Mouse (Mus musculus) embryonic stem cell, embryonic (primary cell): ENCODE data around the gene Tpm4.

ENCODE experiments used
- CTCF ChIA-PET, 4 experiments: fragments of 300-600 bp in 2 of 4; fragments of 350-600 bp in 2 of 4; sonication (Branson Sonifier 250); formaldehyde crosslinking; loops; one replicate each; lab custom pipeline; 2022; ENCODE audit warnings: inconsistent platforms in 2 of 4; lab: Charles Lee
- POLR2A ChIA-PET, 4 experiments: fragments of 300-600 bp in 2 of 4; fragments of 350-600 bp in 2 of 4; sonication (Branson Sonifier 250); formaldehyde crosslinking; loops; one replicate each; lab custom pipeline; 2022; ENCODE audit warnings: antibody characterized with exemption in 4 of 4, inconsistent platforms in 1 of 4; lab: Charles Lee

Gene Tpm4

GRCm38 (mm10) chr8:72158726-72159125, 24.0 kb downstream of the Tpm4 start:
- ChIA-PET POLR2A (interaction anchor here in 2 of 4 experiments (0.6 to 16.0 kb wide), 14 partner anchors 9 to 189 kb away, joined by 3 to 278 read pairs (median 3); partner anchors contain the start of genes Fam32a (in 1 of the 2) and Tpm4 (in 1 of the 2)), CTCF (interaction anchor here in 2 of 4 experiments (0.8 to 1.0 kb wide), 2 partner anchors 22 to 818 kb away, joined by 3 read pairs; no protein-coding TSS in a partner anchor)

DNA sequence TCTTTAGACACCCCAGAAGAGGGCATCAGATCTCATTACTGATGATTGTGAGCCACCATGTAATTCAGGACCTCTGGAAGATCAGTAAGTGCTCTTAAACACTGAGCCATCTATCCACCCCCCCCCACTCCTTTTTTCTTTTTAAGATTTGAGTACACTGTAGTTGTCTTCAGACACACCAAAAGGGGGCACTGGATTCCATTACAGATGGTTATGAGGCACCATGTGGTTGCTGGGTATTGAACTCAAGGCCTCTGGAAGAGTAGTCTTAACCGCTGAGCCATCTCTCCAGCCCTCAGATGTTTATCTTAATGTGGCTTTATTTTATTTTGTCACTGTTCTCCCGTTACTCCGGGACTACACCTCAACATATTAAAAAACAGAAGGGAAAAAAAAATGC, 25.2 kb downstream of the Tpm4 start:
- ChIA-PET POLR2A (interaction anchor here in 2 of 4 experiments (1.0 to 16.0 kb wide), 3 partner anchors 8 to 19 kb away, joined by 3 to 278 read pairs (median 4); partner anchors contain the start of gene Tpm4 (in 1 of the 2)), CTCF (interaction anchor here in 1 of 4 experiments (0.8 kb wide), 1 partner anchor 80 kb away, joined by 3 read pairs; the partner anchor contains the start of gene Ap1m1)

DNA sequence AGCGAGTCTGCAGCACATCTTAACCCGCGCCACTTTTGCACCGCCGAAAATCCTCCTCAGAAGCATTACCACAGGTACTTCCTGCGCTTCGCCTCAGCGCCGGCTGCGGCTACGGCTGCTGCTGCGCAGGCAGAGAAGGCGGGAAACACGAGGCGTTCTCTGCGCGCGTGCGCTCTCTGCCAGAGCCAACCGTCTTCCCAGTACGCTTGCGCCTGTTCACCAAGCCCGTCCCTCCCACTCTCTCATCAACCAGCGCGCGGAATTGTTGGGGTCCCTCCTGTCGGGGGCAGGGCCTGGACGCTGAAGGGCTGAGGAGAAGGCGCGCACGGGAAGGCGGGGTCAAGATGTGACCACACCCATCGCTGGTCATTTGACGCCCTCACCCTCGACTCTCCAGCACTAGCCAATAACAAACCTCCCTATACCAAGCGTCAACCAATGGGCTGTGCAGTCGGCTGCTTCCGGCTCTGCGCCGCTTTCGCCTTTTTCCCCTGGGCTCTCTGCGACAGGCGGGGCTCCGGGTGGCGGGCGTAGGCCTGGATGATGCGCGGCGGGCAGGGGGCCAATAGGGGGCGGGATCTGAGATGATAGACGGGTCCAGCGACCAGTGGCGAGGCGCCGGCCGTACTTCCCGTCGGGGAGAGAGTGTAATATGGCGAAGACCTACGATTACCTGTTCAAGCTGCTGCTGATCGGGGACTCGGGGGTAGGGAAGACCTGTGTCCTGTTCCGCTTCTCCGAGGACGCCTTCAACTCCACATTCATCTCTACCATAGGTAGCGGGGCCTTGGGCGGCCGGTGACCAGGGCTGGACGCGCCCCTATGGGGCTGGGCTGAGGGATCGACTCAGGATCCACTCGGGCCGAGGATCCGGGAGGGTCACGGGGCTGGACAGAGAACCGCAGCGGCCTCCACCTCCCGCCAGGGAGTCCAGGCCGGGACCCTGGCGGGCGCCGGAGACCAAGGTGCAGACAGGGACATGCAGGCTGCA, 26.2 kb downstream of the Tpm4 start, which contains the start of gene Rab8a:
Gene Rab8a (plus strand): TSS at position 494 of the 991 bp plus-strand sequence.
- CTCF ChIA-PET: no interaction called here
- POLR2A ChIA-PET: interaction anchor here in 3 of 4 experiments (1.0 to 1.8 kb wide), 12 partner anchors 10 to 433 kb away, joined by 3 to 6 read pairs (median 4); partner anchors contain the start of genes Tpm4 (in 2 of the 3), Ap1m1 (in 1 of the 3) and Fam32a (in 1 of the 3)

GRCm38 (mm10) chr8:72162821-72163220, 28.0 kb downstream of the Tpm4 start:
- CTCF ChIA-PET: interaction anchor here in 1 of 4 experiments (0.6 kb wide), 1 partner anchor 77 kb away, joined by 7 read pairs; the partner anchor contains the start of gene Ap1m1

DNA sequence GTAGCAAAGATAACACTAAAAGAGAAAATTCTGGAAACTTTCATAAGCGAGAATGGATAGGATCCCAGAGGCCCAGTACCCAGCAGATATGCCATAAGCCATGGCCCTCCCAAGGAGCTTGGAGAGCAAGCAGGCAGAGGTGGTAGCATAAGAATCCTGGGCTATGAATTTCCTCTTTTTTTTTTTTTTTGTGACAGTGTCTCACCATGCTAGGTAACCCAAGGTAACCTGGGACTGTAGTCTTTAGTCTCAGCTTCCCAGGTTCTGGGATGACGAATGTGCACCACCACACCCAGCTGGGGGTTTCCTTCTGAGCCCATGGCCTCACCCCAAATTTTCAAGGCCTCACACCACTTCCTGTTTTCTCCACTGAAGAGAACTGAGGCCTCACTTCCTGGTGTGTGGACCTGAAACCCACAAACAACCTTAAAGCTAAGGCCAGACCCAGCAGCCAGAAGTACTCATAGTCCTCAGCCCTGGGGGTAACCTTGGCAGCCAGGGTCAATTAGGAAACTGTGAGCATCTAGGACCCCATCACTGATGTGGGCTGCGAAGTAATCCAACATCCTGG, 34.4 kb downstream of the Tpm4 start:
- CTCF ChIA-PET: no interaction called here

More at GRCm38 (mm10) chr8:72162821-72163220, 28.0 kb downstream of the Tpm4 start:
- POLR2A ChIA-PET: interaction anchor here in 2 of 4 experiments (0.5 to 1.8 kb wide), 8 partner anchors 10 to 192 kb away, joined by 3 to 5 read pairs (median 3); partner anchors contain the start of gene Ap1m1 (in 1 of the 2)

GRCm38 (mm10) chr8:72169681-72170249, 35.0 kb downstream of the Tpm4 start:
- ChIA-PET CTCF (no interaction called here), POLR2A (interaction anchor here in 3 of 4 experiments (0.6 to 2.2 kb wide), 8 partner anchors 13 to 206 kb away, joined by 3 to 10 read pairs (median 4); partner anchors contain the start of genes Fam32a (in 1 of the 3) and Hsh2d (in 1 of the 3))

More for the DNA sequence above, 34.4 kb downstream of the Tpm4 start:
- POLR2A ChIA-PET: interaction anchor here in 2 of 4 experiments (0.9 to 2.2 kb wide), 5 partner anchors 21 to 206 kb away, joined by 3 to 10 read pairs (median 5); partner anchors contain the start of gene Fam32a (in 1 of the 2)

DNA sequence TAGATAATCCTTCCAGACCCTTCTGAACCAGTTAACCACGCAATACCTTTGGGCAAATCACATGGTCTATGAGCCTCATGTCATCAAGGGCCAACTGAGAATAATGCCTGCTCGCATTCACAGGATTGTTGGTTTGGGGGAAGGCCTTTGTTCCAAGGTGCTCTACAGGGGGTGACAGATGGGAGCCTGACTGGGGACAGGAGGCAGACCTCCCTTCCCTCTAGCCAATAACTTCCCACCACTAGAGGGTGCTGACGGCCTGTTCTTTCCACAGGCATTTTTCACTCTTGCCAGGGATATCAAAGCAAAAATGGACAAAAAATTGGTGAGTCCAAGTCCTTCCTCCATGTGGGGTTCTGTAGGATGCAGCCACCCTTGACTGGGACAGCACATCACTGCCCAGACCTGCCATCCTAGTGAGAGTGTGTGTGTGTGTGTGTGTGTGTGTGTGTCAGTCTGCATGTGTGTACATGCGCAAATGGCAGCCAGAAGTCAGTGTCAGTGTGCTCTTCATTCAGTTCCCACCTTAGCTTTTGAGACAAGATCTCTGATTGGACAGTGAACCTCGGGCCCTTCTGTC, 42.7 kb downstream of the Tpm4 start:
- ChIA-PET POLR2A (interaction anchor here in 2 of 4 experiments (0.5 to 1.5 kb wide), 5 partner anchors 19 to 251 kb away, joined by 3 to 4 read pairs (median 3); partner anchors contain the start of gene Tpm4 (in 1 of the 2)), CTCF (interaction anchor here in 3 of 4 experiments (0.6 to 2.7 kb wide), 20 partner anchors 10 to 319 kb away, joined by 3 to 20 read pairs (median 4); partner anchors contain the start of genes Hsh2d (in 3 of the 3), Ap1m1 (in 2 of the 3), 1700030K09Rik (in 1 of the 3) and Calr3 (in 1 of the 3))

GRCm38 (mm10) chr8:72183554-72184202, 48.9 kb downstream of the Tpm4 start:
- ChIA-PET CTCF (interaction anchor here in 1 of 4 experiments (0.5 kb wide), 1 partner anchor 253 kb away, joined by 3 read pairs; no protein-coding TSS in a partner anchor), POLR2A (interaction anchor here in 1 of 4 experiments (0.8 to 1.8 kb wide), 3 partner anchors 14 to 112 kb away, joined by 3 to 6 read pairs (median 3); no protein-coding TSS in a partner anchor)

DNA sequence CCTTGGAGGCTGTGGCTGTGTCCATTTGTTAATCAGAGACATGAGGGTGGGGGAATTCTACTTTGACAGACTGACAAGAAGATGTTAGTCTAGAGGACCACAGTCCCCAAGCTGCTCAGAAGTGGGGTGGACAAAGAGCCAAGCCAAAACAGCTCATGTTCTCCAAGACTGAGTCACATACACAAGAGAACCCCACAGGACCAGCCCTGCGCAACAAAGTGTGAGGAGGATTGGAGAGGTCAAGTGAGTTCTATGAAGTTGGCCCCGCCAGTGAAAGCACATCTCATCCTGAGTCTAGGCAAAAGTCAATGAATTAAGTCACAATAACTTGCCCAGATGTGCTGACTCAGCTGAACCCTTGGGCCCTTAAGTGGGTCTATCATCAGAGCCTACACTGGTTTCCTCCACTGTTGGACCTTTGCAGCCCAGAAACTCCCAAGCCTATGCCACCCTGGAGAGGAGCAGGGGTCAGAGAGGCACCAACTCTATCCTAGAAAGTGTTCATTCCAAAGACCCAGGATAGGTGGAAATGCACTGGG, 53.1 kb downstream of the Tpm4 start:
- POLR2A ChIA-PET: interaction anchor here in 2 of 4 experiments (1.1 to 2.3 kb wide), 3 partner anchors 9 to 32 kb away, joined by 3 to 8 read pairs (median 4); partner anchors contain the start of gene Fam32a (in 1 of the 2)
- CTCF ChIA-PET: interaction anchor here in 2 of 4 experiments (0.5 to 4.1 kb wide), 3 partner anchors 10 to 112 kb away, joined by 3 to 20 read pairs (median 9); no protein-coding TSS in a partner anchor

DNA sequence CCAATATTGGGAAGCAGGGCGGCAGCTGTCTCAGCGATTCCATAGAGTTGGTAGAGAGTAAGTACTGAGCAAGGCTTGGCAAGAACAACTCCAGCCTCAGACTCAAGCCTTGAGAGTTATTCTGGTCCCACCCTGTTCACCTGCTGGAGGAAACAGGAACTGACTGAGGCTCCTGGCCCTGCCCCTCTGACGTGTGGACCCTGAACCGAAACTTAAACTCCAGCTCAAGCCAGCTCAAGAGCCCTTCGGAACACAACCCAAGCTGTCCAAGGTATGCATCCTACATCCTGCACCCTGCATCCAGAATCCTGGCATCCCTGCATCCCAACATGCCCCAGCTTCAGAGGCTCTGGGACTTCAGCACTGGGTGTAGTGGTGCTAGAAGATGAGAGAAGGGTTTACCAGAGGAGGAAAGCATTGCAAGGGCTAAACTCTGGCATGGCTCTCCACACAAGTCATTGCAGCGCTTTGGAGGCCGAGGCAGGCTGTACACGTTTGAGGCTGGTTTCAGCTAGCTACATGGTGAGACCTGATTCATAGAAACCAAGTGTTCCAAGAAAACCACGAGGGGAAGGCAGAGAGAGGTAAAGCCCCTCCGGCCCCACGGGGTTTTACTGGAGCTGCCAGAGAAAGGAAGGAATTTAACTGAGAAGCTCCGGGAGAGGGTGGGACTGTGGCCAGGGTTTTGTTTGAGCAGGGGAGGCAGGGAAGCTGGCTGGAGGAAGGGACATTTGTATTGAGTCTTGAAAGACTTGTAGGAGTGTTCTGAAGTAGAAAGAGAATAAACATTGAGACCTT, 54.8 kb downstream of the Tpm4 start, which contains the start of gene Hsh2d:
Gene Hsh2d (plus strand): TSS at position 222 of the 798 bp plus-strand sequence.
- CTCF ChIA-PET: interaction anchor here (0.7 to 4.1 kb wide), 10 partner anchors 11 to 84 kb away, joined by 3 to 20 read pairs (median 4); partner anchors contain the start of gene Ap1m1 (in 1 of the 4)
- POLR2A ChIA-PET: interaction anchor here in 2 of 4 experiments (0.6 to 2.7 kb wide), 23 partner anchors 8 to 383 kb away, joined by 3 to 10 read pairs (median 3); partner anchors contain the start of genes Fam32a (in 2 of the 2), Ap1m1 (in 1 of the 2), Cib3 (in 1 of the 2) and Klf2 (in 1 of the 2)

DNA sequence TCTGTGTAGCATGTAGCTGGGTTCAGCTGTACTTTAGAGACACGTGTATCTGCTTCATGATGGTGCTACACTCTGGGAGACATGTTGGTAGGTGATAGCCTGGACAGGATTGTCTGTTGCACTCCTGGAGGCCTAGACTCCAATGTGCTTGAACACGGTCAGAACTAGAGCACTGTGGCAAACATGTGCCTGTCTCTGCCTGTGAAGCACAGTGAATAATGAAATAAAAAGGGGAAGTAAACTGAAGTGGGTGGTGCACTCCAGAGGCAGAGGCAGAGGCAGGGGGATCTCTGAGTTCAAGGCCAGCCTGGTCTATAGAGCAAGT, 55.4 kb downstream of the Tpm4 start:
- POLR2A ChIA-PET: interaction anchor here in 2 of 4 experiments (0.6 to 2.7 kb wide), 15 partner anchors 8 to 128 kb away, joined by 3 to 10 read pairs (median 4); partner anchors contain the start of genes Cib3 (in 1 of the 2), Fam32a (in 1 of the 2) and Klf2 (in 1 of the 2)
- CTCF ChIA-PET: interaction anchor here in 3 of 4 experiments (0.8 to 4.1 kb wide), 6 partner anchors 13 to 85 kb away, joined by 3 to 20 read pairs (median 4); no protein-coding TSS in a partner anchor

GRCm38 (mm10) chr8:72192065-72192464, 57.3 kb downstream of the Tpm4 start:
- CTCF ChIA-PET: interaction anchor here in 2 of 4 experiments (1.1 to 1.4 kb wide), 3 partner anchors 11 to 65 kb away, joined by 3 to 4 read pairs (median 4); no protein-coding TSS in a partner anchor
- POLR2A ChIA-PET: interaction anchor here in 3 of 4 experiments (0.6 to 2.1 kb wide), 12 partner anchors 37 to 148 kb away, joined by 3 to 7 read pairs (median 4); partner anchors contain the start of genes Ap1m1 (in 2 of the 3) and Klf2 (in 2 of the 3)

DNA sequence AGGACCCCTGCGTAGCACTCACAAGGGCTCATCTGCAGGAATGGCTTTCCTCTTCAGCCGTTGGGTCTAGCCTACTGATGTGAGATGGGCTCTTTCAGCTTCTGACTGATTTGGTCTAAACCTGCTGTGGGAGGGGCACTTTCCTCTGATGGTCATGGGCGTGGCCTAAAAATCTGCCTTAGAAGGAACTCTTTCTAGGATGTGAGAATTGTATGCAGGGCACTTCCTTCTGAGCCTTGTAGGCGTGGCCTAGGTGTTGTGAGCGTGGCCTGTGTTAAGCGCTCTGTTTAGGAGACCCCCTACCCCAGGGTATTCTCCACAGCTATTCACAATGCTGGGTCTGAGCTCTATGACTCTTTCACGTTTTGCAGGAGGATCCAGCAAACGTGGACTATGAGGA, 63.2 kb downstream of the Tpm4 start:
- ChIA-PET CTCF (interaction anchor here in 2 of 4 experiments (0.6 to 1.5 kb wide), 2 partner anchors 42 to 393 kb away, joined by 3 to 5 read pairs; partner anchors contain the start of gene Ap1m1 (in 1 of the 2)), POLR2A (interaction anchor here in 2 of 4 experiments (0.8 to 1.9 kb wide), 18 partner anchors 8 to 445 kb away, joined by 3 to 8 read pairs (median 4); partner anchors contain the start of genes Fam32a (in 2 of the 2), Hsh2d (in 2 of the 2), Ap1m1 (in 1 of the 2) and Cib3 (in 1 of the 2))
